Mouse (Mus musculus): ENCODE measurements around the gene Dgki.

Gene Dgki

GRCm38 (mm10) chr6:36858258-36859041 lies 441.5 kb downstream of the Dgki start:
- no peak for DNase-seq (ENCODE audit: low read depth, low spot score)

DNA sequence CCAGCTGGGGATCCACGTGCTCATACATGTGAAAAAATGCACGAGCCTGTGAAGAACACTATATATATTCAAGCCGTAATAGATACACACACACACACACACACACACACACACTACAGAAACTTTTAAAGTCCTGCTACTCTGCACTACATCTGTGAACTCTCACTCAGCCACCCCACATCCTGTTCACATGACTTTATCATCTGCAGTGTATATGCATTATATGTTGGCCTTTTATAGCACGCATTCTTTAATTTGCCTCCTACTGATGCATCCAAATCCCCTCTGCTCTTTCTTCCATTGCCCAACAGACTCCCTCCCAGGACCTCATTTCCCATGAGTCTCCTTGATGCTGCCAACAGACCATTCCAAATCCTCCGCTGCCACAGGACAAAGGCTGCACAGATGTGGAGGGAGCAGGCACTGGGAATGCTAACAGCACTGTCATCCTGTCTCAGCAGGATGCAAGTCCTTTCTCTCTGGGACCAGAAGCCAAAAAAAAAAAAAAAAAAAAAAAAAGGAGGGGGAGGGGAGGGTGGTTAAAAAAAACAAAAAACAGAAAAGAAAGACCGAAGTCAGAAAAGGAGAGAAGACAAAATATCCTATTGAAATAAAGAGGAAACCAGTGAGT lies 442.2 kb downstream of the Dgki start:
- DNase-seq (ENCODE audit: low read depth, low spot score): no peak

GRCm38 (mm10) chr6:36850422-36851129 lies 449.4 kb downstream of the Dgki start:
- DNase-seq (ENCODE audit: low read depth, low spot score): no peak

DNA sequence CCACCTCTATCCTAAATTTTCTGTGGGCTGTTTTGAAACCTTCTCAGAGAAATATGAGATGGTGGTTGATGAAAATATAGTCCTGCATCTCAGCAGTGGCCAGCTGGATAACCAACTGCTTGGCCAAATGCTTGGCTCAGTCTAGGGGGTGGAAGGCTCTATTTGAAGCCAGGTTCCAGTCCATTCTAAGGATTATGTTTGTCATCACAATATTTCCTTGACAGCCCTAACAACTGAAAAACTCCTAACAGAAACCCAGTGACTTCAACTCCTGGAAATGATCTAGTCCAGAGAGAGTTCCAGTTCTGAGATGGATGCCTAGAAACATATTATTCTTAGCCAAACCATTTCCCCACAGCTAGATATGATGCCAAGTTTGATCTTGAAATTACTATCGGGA lies 454.7 kb downstream of the Dgki start:
- DNase-seq (ENCODE audit: low read depth, low spot score): no peak

GRCm38 (mm10) chr6:36844258-36844657 lies 455.7 kb downstream of the Dgki start:
- DNase-seq (ENCODE audit: low read depth, low spot score): no peak

GRCm38 (mm10) chr6:36843031-36843488 lies 456.9 kb downstream of the Dgki start:
- no peak for DNase-seq (ENCODE audit: low read depth, low spot score)

- DNase-seq (ENCODE audit: low read depth, low spot score): peak; percentile 77
These were observed 457.7 kb downstream of the Dgki start for GRCm38 (mm10) chr6:36842101-36842922.

DNA sequence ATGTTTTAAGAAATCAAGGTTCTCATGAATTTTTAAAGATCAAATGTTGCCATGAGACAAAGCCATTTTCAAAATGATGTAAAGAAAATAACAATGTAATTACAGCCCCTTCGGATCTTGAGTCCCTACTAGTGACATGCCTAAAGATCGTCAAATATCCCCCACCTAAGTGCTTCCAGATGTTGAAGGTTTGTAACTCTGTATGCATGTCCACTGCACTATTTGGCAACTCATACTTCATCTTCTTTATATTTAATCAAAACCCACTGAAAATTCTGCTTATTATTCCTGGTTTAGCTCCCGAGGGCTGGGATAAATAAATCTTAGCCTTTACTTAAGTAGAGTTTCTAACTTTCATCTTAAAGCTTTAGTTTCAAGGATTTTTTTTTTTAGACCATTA lies 458.3 kb downstream of the Dgki start:
- peak; percentile 89 for DNase-seq (ENCODE audit: low read depth, low spot score)

GRCm38 (mm10) chr6:36841174-36841573 lies 458.8 kb downstream of the Dgki start:
- no peak for DNase-seq (ENCODE audit: low read depth, low spot score)

- no peak for DNase-seq (ENCODE audit: low read depth, low spot score)
These were observed 461.2 kb downstream of the Dgki start for GRCm38 (mm10) chr6:36838747-36839146.

- no peak for DNase-seq (ENCODE audit: low read depth, low spot score)
These were observed 464.6 kb downstream of the Dgki start for GRCm38 (mm10) chr6:36835351-36835750.

GRCm38 (mm10) chr6:36834695-36835265 lies 465.2 kb downstream of the Dgki start:
- no peak for DNase-seq (ENCODE audit: low read depth, low spot score)

- DNase-seq (ENCODE audit: low read depth, low spot score): no peak
These were observed 467.3 kb downstream of the Dgki start for GRCm38 (mm10) chr6:36832681-36833080.

DNA sequence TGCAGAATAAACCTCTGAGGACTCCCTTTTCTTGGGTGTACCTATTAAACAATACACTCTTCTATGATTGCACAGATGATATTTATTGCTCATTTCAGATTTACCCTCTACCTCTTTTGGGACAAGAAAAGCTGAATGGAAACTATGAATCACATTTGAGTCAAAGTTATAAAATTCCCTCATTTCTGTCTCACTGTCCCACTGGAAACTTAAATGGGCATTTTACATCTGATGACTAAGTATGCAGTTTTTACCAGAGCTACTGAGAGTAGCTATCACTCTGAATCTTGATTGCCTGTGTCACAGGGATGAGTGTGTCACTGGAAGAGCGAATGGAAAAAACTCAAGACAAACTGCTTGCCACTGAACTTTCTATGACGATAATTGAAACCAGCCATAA lies 467.8 kb downstream of the Dgki start:
- no peak for DNase-seq (ENCODE audit: low read depth, low spot score)

DNA sequence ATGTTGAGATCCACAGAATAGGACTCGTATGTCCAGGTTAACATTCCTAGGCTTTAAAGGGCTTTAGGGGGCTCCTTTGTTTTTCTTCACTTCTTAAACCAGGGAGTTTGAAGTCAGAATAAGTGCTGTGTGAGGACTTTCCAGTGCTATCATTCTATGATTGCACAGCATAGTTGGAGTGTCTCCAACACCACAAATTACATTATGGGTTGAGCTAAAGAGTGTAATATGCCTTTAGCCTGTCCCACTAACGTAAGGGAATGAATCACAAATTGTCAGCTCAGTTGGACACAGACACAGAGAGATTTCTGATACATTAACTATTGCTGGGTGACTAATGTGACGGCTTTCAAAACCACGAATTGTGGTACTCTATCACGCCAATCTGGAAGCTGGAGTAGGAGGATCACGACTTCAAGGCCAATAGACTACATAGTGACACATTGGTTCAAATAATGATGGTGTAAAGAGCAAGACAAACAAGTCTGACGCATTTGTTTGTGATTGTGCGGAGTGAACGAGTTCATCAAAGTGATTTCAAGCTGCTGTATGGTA lies 469.5 kb downstream of the Dgki start:
- DNase-seq (ENCODE audit: low read depth, low spot score): no peak

GRCm38 (mm10) chr6:36819784-36820050 lies 480.3 kb downstream of the Dgki start:
- DNase-seq (ENCODE audit: low read depth, low spot score): no peak

DNA sequence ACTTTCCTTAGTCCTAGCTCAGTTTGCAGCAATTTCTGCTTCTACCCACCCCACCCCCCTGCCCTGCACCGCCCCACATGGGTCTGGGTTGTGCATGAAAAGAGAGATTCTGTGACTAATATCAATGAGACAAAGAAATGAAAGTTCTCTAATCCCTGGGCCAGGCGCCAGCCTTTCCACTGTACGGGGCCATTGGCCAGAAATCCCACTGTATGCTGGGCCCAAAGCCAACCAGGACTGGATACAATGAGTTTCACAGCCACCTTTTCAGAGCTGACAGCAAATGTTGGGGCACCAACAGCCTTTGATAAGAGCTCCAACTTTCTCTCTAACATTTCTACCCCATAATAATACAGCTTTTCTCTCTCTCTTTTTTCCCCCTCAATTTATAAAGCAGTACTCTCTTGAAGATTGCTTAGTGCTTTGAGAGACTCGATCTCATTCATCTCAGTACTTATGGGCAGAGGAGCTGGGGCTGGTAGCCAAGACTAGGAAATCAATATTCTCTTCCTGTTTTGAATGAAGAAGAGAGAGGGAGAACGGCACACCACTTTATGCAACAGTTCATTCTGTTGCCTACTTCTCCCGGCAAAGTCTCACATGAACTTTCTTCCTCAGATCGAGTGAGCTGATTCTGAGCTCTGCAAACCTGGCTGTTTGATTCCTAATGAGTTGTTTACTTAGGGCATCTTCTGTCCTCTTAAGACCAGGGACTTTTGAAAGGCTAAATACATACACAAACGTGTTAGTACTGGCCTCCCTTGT lies 480.8 kb downstream of the Dgki start:
- DNase-seq (ENCODE audit: low read depth, low spot score): no peak

DNA sequence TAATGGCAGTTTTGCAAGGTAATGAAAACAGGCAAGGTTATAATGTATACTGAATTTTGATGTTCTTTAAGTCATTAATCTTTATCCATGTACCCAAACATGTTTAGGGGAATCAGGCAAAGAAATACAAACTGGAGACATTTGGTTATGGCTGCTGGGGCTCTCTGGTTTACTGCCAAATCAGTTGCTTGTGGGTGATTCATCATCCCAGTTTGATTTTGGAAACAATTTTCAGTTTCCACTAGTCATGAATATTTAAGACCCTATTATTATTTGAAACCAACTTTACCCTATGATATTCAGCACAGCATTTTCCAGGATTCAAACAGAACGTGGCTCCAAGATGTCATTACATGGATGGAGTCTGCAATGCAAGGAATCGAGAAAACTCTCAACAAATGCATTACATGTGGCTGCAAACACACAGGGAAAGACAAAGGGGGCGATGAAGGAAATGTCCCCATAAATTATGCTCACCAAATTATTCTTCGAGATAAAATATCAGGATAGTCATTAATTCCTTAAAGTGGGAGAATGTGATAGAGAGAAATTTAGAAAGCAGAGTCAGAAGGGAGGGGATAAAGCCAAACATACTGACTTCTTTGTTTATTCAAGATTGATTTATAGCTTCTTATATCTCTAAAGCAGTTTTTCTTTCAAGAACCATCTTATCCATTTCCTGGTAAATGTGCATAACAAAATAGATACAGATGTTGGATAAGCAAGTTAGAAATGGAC lies 481.5 kb downstream of the Dgki start:
- no peak for DNase-seq (ENCODE audit: low read depth, low spot score)

DNA sequence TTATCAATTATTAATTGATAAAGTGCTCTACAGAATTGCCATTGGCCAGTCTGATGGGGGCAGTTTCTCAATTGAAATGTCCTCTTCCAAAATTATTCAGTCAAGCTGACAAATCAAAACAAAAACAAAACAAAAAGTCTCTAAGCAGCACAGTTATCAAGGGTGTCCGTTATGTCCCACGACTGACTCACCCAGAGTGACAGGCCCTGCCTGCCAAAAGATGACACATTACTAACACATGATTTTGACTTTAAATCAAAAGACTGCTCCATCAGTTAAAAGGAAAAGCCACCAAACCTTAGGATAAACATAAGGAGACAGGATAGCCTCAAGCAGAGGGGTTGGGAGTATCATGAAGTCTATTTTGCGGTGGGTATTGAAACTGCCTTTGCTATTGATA lies 483.3 kb downstream of the Dgki start:
- no peak for DNase-seq (ENCODE audit: low read depth, low spot score)

DNA sequence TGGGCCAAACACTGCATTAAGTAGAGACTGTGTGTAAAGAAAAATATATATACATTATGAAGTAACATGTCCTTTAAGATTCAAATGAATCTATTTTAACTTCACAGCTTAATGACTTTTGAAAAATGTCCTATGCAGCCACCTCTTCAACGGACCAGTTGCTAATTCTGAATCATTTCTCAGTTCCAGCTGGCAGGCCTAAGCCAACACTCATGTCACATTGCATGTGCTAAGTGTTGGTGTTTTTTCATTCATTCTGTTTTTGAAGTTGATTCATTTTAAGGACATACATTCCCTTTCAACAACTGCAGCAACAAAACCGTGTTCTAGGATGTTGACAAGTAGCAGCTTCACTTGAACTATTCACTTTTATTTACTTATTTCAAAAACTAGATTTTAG lies 484.0 kb downstream of the Dgki start:
- DNase-seq (ENCODE audit: low read depth, low spot score): no peak

Data from forelimb bud, embryonic 11.5 days (tissue).